Mouse (Mus musculus): ENCODE measurements around the gene Rex1bd.

Gene Rex1bd

GRCm38 (mm10) chr8:70476333-70477268 is 30.0 kb downstream of the Rex1bd start, which contains the start of gene Klhl26:
Klhl26 (minus strand) TSS chr8:70476968.
- peak; percentile 95 for DNase-seq

- no peak for DNase-seq
Observed at GRCm38 (mm10) chr8:70471856-70472255, 34.7 kb downstream of the Rex1bd start.

- no peak for DNase-seq
Observed at GRCm38 (mm10) chr8:70469938-70470337, 36.6 kb downstream of the Rex1bd start.

GRCm38 (mm10) chr8:70469295-70469916 is 37.1 kb downstream of the Rex1bd start:
- DNase-seq: no peak

GRCm38 (mm10) chr8:70468733-70469132 is 37.8 kb downstream of the Rex1bd start:
- no peak for DNase-seq

GRCm38 (mm10) chr8:70467907-70468306 is 38.6 kb downstream of the Rex1bd start:
- no peak for DNase-seq

GRCm38 (mm10) chr8:70467229-70467725 is 39.3 kb downstream of the Rex1bd start:
- DNase-seq: no peak

GRCm38 (mm10) chr8:70466771-70467170 is 39.8 kb downstream of the Rex1bd start:
- no peak for DNase-seq

- no peak for DNase-seq
Observed at GRCm38 (mm10) chr8:70466305-70466704, 40.2 kb downstream of the Rex1bd start.

GRCm38 (mm10) chr8:70465701-70466100 is 40.9 kb downstream of the Rex1bd start:
- no peak for DNase-seq

GRCm38 (mm10) chr8:70464162-70464561 is 42.4 kb downstream of the Rex1bd start:
- DNase-seq: no peak

- no peak for DNase-seq
Observed at GRCm38 (mm10) chr8:70463306-70463705, 43.2 kb downstream of the Rex1bd start.

- no peak for DNase-seq
Observed at GRCm38 (mm10) chr8:70462516-70462813, 44.1 kb downstream of the Rex1bd start.

- DNase-seq: no peak
Observed at GRCm38 (mm10) chr8:70461765-70462515, 44.6 kb downstream of the Rex1bd start.

- DNase-seq: no peak
Observed at GRCm38 (mm10) chr8:70460606-70461005, 45.9 kb downstream of the Rex1bd start.

GRCm38 (mm10) chr8:70460199-70460598 is 46.4 kb downstream of the Rex1bd start:
- no peak for DNase-seq

GRCm38 (mm10) chr8:70459636-70460035 is 46.9 kb downstream of the Rex1bd start:
- no peak for DNase-seq

GRCm38 (mm10) chr8:70458462-70458861 is 48.1 kb downstream of the Rex1bd start:
- no peak for DNase-seq

GRCm38 (mm10) chr8:70457882-70458281 is 48.7 kb downstream of the Rex1bd start:
- DNase-seq: no peak

- no peak for DNase-seq
Observed at GRCm38 (mm10) chr8:70456996-70457395, 49.6 kb downstream of the Rex1bd start.

All from thymus, postnatal 25 days (tissue).